Mouse (Mus musculus): ENCODE results near the gene Sumf1. TPM values are rescaled to one million over a fixed set of nuclear protein-coding genes. Genes with fewer than 3 reads are reported as not detected.

The Sumf1 gene
- total RNA-seq, 2 experiments from 2014 or later: 16.7 to 19.9 TPM

DNA sequence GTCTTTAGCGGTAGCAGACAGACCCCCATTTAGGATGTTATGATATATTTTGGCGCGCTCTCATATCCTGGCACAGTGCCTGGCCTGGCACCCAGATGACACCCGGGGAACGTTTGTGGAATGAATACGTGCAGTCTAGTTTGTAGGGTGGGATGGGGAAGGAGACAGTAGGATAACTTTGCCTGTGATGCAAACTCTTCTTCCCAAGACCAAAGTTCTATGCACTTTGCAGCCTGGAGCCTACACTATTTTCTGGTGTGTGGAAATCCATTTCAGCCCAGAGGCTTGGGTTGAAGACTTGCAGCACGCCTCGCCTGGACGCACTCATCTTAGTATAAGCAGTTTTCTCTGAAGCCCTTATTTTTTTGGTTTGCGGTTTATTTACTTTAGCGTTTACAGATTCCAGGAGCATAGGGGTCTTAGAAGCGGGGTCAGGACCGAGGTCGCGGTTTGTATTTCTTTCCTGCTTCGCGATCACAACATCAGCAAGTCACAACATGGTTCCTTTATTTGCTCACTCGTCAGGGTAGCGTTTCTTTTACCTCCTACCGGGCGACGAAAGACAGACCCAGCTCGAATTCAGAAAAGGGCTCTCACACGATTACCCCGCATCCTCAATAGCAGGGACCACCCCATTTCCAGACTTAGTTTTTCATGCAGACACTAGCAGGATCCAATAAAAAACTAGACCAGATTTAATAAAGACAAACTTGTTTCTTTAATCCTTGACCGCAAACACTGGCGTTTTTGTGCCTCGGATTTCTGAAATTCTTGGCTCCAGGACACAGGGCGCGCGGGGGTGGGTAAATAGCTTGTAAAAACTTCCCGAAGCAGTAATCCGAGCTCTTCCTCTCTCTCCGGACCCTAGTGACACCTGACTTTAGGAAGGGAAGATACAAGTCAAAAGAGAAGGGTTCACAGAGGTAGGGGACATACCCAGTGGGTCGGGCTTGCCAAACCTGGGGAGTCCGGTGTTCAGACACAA is 26.8 kb upstream of the Sumf1 start:
- DNase-seq (ENCODE audit: low spot score in 2 of 2): peak in 1 of 2 experiments; percentile 27

GRCm38 (mm10) chr6:108206914-108207566 is 21.7 kb upstream of the Sumf1 start:
- no peak for DNase-seq (ENCODE audit: low spot score in 2 of 2)

- DNase-seq (ENCODE audit: low spot score in 2 of 2): no peak
Observed at GRCm38 (mm10) chr6:108206145-108206544, 20.8 kb upstream of the Sumf1 start.

- no peak for DNase-seq (ENCODE audit: low spot score in 2 of 2)
Observed at GRCm38 (mm10) chr6:108204322-108204721, 18.9 kb upstream of the Sumf1 start.

GRCm38 (mm10) chr6:108198286-108198685 is 12.9 kb upstream of the Sumf1 start:
- no peak for DNase-seq (ENCODE audit: low spot score in 2 of 2)

DNA sequence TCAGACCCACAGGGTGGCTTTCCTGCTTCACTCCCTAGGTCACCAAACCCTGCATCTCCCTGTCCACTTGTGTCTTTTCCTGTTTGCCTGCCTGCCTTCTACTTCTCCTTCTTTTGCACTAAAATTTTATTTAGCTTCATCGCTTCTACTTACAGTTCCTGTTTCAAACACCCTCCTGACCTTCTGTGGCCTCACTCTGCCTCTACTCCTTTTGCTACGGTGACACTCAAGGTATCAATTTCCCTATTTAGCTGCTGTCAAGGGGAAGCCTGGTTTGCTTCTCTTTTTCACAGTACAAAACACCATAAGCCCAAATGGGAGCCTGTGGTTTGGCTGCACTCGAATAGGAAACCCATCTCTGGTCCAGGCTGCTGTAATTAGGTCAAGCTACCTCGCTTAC is 11.7 kb upstream of the Sumf1 start:
- no peak for DNase-seq (ENCODE audit: low spot score in 2 of 2)

DNA sequence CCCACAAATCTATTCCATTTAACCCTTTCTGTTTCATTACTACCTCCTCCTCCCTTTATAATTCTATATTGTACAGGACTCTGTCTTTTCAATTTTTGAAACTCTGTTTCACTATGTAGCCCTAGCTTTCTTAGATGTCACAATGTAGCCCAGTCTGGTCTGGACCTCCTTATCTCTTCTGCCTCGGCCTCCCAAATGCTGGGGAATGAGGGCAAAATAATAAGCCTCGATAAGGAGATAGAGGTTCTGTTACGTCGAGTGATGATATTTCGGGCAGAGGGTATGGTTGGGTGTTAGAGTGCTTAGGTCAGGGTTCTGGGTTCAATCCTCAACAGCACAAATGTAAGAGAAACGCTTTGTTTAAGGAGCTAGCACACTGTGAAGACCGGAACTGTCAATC is 11.3 kb upstream of the Sumf1 start:
- DNase-seq (ENCODE audit: low spot score in 2 of 2): no peak

- DNase-seq (ENCODE audit: low spot score in 2 of 2): no peak
Observed at GRCm38 (mm10) chr6:108192632-108193031, 7.2 kb upstream of the Sumf1 start.

DNA sequence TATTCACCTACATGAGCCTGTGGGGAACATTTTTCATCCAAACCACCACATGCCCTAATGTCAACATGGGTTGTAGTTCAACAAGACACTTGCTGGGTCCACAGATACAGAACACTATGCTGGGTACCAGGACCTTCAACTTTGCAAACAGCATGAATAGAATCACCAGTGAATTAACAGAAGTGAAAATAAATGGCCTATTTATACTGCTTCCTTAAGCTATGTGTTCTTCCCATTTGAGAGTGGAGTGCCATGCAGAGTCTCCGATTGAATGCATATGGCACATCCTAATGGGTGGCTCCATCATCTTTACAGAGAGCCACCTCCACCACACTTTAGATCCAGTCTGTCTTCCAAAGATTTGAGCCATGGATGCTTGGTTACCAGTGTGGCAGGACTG is 5.3 kb upstream of the Sumf1 start:
- DNase-seq (ENCODE audit: low spot score in 2 of 2): no peak

DNA sequence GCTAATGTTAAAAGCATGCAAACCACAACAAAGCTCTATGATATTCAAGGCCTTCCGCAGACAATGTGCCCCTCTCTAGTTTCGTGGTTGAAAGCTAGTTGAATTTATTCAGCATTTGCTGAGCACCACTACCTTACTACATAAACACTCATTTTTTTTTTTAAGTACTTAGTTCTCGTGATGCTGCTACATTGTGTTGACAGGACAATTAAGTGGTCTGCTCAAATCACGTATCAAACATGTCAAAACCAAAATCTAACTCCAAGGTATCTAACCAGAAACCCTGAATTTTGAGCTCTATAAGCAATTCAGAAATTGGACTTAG is 265 bp upstream of the Sumf1 start:
- DNase-seq (ENCODE audit: low spot score in 2 of 2): no peak

DNA sequence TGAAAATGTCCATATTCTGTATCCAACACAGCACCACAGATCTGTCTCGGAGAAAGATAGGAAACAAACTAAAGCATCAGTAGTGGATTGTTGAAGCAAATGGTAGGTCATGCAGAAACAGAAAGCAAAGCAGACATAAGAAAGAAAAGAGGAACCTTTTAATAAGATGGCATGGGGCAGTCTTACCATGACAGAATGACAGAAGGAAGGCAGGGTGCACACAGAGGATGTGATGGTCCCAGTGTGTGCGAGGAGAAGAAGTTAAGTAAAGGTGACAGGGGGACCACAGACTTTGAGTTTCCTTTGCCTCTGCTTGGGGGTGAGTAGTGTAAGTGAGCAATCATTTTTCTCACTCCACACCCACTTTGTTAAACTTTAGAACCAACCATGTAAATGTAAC is 6.3 kb downstream of the Sumf1 start:
- no peak for DNase-seq (ENCODE audit: low spot score in 2 of 2)

DNA sequence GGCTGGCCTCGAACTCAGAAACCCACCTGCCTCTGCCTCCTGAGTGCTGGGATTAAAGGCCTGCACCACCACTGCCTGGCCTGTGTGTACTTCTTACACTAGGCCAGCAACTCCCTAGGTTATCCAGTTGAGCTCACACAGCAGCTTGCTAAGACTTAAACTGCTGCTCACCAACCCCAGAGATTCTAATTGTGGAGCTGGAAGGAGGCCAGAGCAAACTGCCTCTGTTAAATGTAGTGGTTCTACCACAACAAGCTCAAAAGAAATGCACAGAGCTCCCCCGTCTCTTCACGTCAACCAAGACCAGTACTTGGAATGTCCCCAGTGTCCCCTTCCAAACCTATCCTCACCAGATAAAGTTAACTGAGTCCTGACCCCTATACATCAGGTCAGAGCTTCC is 11.2 kb downstream of the Sumf1 start:
- no peak for DNase-seq (ENCODE audit: low spot score in 2 of 2)

DNA sequence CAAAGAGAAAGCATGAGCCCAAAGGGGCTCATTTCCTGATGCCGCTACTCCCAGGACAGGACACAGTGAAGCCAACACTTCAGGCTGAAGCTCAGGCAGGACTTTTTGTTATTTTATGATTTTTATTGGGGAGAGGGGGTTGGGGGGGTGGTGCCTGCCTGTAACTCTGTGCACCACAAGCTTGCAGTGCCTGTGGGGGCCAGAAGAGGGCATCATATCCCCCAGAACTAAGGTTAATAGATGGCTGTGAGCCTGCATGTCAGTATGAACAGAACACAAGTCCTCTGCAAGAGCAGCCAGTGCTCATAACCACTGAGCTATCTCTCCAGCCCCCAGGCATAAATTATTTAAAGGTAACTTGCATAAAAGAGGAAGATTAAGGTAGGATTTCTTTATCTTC is 13.2 kb downstream of the Sumf1 start:
- no peak for DNase-seq (ENCODE audit: low spot score in 2 of 2)

DNA sequence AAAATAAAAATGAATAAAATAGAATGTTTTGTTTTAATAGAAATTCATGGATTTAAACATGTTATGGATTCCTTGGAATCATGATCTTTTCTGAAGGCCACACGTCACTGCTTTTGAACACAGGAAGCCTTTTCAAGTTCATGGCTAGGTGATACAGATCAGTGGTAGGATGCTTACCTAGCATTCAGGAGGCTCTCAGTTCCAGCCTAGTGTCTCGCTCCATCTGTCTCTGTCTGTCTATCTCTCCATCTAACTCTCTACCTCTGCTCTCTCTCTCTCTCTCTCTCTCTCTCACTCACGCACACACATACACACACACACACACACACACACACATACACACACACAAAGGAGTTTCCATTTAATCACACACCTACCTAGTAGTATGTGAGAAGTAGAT is 15.9 kb downstream of the Sumf1 start:
- DNase-seq (ENCODE audit: low spot score in 2 of 2): no peak

- no peak for DNase-seq (ENCODE audit: low spot score in 2 of 2)
Observed at GRCm38 (mm10) chr6:108168723-108169122, 16.7 kb downstream of the Sumf1 start.

DNA sequence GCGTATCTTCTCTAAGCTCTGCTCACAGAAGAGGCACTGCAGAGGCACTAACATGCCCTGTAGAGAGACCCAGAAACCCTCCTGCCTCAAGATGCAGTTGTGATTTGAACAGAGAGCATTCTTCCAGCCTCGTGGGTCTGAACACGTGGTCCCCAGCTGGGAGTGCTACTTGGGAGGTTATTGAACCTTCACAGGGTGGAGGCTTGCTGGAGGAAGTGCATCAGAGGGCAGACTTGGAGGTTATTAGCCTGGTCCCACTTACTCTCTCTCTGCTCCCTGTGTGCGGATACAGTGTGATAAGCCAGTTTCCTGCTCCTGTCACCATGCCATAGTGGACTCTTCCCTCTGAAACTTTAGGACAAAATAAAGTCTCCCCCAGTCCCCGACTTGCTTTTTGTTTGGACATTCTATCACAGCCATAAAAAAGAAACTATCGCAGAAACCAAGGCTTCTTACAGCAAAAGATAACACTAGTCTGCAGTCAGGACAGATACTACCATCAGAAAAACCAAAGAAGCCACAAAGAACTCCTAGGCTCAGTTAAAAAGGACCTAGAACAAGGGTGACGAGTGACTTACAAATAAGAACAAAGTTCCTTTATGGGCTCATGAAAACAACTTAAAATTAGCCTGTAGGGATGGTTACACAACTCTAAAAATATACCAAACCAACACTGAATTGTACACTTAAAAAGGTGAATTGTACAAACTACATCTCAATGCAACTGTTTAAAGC is 17.3 kb downstream of the Sumf1 start:
- no peak for DNase-seq (ENCODE audit: low spot score in 2 of 2)

DNA sequence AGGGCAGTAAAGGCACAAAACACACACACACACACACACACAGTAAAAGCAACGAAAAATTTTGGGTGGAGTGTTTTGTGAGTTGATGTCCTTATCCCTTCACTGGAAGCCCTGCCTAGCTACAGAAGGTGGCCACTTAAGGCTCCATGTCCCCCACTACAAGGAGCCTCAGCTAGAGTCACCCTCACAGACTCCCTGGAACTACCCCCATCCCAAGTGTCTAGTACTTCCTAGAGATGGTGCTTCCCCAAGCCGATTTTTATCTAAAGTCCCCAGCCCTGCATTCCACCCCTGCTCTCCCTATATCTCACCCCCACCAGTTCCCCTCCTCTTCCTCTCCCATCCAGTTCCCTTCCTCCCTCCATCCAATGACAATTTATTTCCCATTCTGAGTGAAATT is 19.8 kb downstream of the Sumf1 start:
- DNase-seq (ENCODE audit: low spot score in 2 of 2): no peak

- DNase-seq (ENCODE audit: low spot score in 2 of 2): no peak
Observed at GRCm38 (mm10) chr6:108164935-108165334, 20.4 kb downstream of the Sumf1 start.

DNA sequence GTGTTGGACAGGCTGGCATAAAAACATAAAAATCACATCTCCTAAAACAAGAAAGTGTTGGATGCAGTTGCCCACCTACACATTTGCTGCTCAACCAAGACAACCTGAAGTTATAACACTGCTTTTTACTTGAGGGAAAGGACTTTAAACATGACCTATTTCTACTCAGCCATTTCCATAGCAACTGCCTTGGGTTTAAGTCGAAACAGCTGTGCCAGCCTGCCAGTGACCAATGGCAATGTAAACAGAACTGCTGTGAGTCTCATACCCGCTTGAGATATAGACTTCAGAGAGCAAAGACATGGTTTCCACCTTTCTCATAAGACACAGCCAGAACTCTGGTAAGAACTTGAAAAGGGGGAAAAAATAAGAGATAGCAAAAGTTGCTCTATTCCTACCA is 24.8 kb downstream of the Sumf1 start:
- no peak for DNase-seq (ENCODE audit: low spot score in 2 of 2)

GRCm38 (mm10) chr6:108156881-108157280 is 28.5 kb downstream of the Sumf1 start:
- DNase-seq (ENCODE audit: low spot score in 2 of 2): no peak

- no peak for DNase-seq (ENCODE audit: low spot score in 2 of 2)
Observed at GRCm38 (mm10) chr6:108154243-108154642, 31.1 kb downstream of the Sumf1 start.

- DNase-seq (ENCODE audit: low spot score in 2 of 2): no peak
Observed at GRCm38 (mm10) chr6:108152661-108153269, 32.6 kb downstream of the Sumf1 start.
